Mouse (Mus musculus): Measurements from ENCODE around the gene Pdlim4. TPM values are rescaled to one million over a fixed set of nuclear protein-coding genes. Genes with fewer than 3 reads are reported as not detected.
A peak's percentile ranks its signal among the peaks of the same experiment; 100 is the strongest.

The Pdlim4 gene
- polyA plus RNA-seq, 1 experiment from 2014 or later = 63.7 TPM

- Histone ChIP-seq H3K27ac (ENCODE audit: low read length) (no peak overlapping the region), H3K9ac (ENCODE audit: low read length) (no peak overlapping the region), H3K27me3 (ENCODE audit: control insufficient read depth, insufficient read depth, low read length) (no peaks in the 10 kb centered on the region), H3K36me3 (ENCODE audit: control insufficient read depth, insufficient read depth, low read length) (no peaks in the 10 kb centered on the region), H3K9me3 (replicated peaks; ENCODE audit: control insufficient read depth, low read length) (no peaks in the 10 kb centered on the region), H3K4me2 (ENCODE audit: low read depth, low read length) (no peak overlapping the region), H3K4me1 (ENCODE audit: control insufficient read depth, insufficient read depth, low read length) (peaks cover 45% of the 10 kb centered on the region), H3K4me3 (replicated peaks; ENCODE audit: low read length) (no peak overlapping the region)
- ATAC-seq (ENCODE audit: insufficient read depth, low FRiP score) = no peak
- WGBS = 83% methylated on average over 7 of the region's 7 CpGs
Observed at GRCm38 (mm10) chr11:54111291-54111690, 42.5 kb upstream of the Pdlim4 start.

- no peak overlapping the region for H3K9ac ChIP-seq (ENCODE audit: low read length)
- 0 out of 2 replicates have a peak, but pooled peaks have one; percentile 4 for ATAC-seq (ENCODE audit: insufficient read depth, low FRiP score)
- 63% methylated on average over 5 of the region's 5 CpGs for WGBS
- peak overlapping the region; percentile 51 for H3K27ac ChIP-seq (ENCODE audit: low read length)
- H3K9me3 ChIP-seq (replicated peaks; ENCODE audit: control insufficient read depth, low read length) = no peaks in the 10 kb centered on the region
- H3K4me3 ChIP-seq (replicated peaks; ENCODE audit: low read length) = no peak overlapping the region
- H3K36me3 ChIP-seq (ENCODE audit: control insufficient read depth, insufficient read depth, low read length) = no peaks in the 10 kb centered on the region
- H3K27me3 ChIP-seq (ENCODE audit: control insufficient read depth, insufficient read depth, low read length) = no peaks in the 10 kb centered on the region
- peaks cover 41% of the 10 kb centered on the region for H3K4me1 ChIP-seq (ENCODE audit: control insufficient read depth, insufficient read depth, low read length)
- H3K4me2 ChIP-seq (ENCODE audit: low read depth, low read length) = no peak overlapping the region
Observed at GRCm38 (mm10) chr11:54108894-54109293, 40.1 kb upstream of the Pdlim4 start.

GRCm38 (mm10) chr11:54108131-54108530, 39.3 kb upstream of the Pdlim4 start:
- ATAC-seq (ENCODE audit: insufficient read depth, low FRiP score) = no peak
- H3K9me3 ChIP-seq (replicated peaks; ENCODE audit: control insufficient read depth, low read length) = no peaks in the 10 kb centered on the region

GRCm38 (mm10) chr11:54107239-54107638, 38.4 kb upstream of the Pdlim4 start:
- no peak overlapping the region for H3K4me2 ChIP-seq (ENCODE audit: low read depth, low read length)
- ATAC-seq (ENCODE audit: insufficient read depth, low FRiP score) = no peak
- no peaks in the 10 kb centered on the region for H3K9me3 ChIP-seq (replicated peaks; ENCODE audit: control insufficient read depth, low read length)
- H3K36me3 ChIP-seq (ENCODE audit: control insufficient read depth, insufficient read depth, low read length) = no peaks in the 10 kb centered on the region
- H3K4me3 ChIP-seq (replicated peaks; ENCODE audit: low read length) = no peak overlapping the region
- H3K27ac ChIP-seq (ENCODE audit: low read length) = peak overlapping the region; percentile 35; the same call in 1 of the 2 replicates
- H3K27me3 ChIP-seq (ENCODE audit: control insufficient read depth, insufficient read depth, low read length) = no peaks in the 10 kb centered on the region
- H3K9ac ChIP-seq (ENCODE audit: low read length) = no peak overlapping the region
- WGBS = 72% methylated on average over 7 of the region's 7 CpGs
- H3K4me1 ChIP-seq (ENCODE audit: control insufficient read depth, insufficient read depth, low read length) = peaks cover 38% of the 10 kb centered on the region

More at GRCm38 (mm10) chr11:54108131-54108530, 39.3 kb upstream of the Pdlim4 start:
- peak overlapping the region; percentile 51; the same call in 1 of the 2 replicates for H3K27ac ChIP-seq (ENCODE audit: low read length)
- no peaks in the 10 kb centered on the region for H3K36me3 ChIP-seq (ENCODE audit: control insufficient read depth, insufficient read depth, low read length)
- 69% methylated on average over 3 of the region's 3 CpGs for WGBS
- peaks cover 38% of the 10 kb centered on the region for H3K4me1 ChIP-seq (ENCODE audit: control insufficient read depth, insufficient read depth, low read length)
- H3K27me3 ChIP-seq (ENCODE audit: control insufficient read depth, insufficient read depth, low read length) = no peaks in the 10 kb centered on the region
- no peak overlapping the region; the same call in 1 of the 2 replicates for H3K9ac ChIP-seq (ENCODE audit: low read length)
- H3K4me2 ChIP-seq (ENCODE audit: low read depth, low read length) = no peak overlapping the region
- no peak overlapping the region for H3K4me3 ChIP-seq (replicated peaks; ENCODE audit: low read length)

DNA sequence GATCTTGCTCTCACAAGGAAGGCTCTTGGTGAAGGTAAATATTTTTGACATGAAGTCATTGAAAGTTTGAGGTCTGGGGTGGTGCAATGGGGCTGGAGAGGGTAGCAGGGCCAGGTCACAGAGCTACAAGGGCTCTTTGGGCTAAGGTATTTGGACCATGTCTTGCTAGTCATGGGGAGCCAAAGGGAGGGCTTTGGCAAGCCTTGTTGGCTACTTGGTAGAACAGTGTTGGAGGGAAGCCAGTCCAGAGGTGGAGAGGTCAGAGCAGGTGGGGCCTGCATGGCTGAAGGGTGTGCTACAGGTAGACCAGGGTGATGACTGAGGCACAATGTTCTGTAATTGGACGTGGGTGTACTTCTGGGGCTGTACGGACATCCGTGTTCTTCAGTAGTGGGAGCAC, 37.9 kb upstream of the Pdlim4 start:
- Histone ChIP-seq H3K36me3 (ENCODE audit: control insufficient read depth, insufficient read depth, low read length) (no peaks in the 10 kb centered on the region), H3K9ac (ENCODE audit: low read length) (no peak overlapping the region), H3K9me3 (replicated peaks; ENCODE audit: control insufficient read depth, low read length) (no peaks in the 10 kb centered on the region), H3K27ac (ENCODE audit: low read length) (peak overlapping the region; percentile 35; the same call in 1 of the 2 replicates), H3K4me3 (replicated peaks; ENCODE audit: low read length) (no peak overlapping the region), H3K4me1 (ENCODE audit: control insufficient read depth, insufficient read depth, low read length) (peaks cover 38% of the 10 kb centered on the region), H3K4me2 (ENCODE audit: low read depth, low read length) (no peak overlapping the region), H3K27me3 (ENCODE audit: control insufficient read depth, insufficient read depth, low read length) (no peaks in the 10 kb centered on the region)
- 94% methylated on average over 3 of the region's 3 CpGs for WGBS
- no peak; the same call in 1 of the 2 replicates for ATAC-seq (ENCODE audit: insufficient read depth, low FRiP score)

DNA sequence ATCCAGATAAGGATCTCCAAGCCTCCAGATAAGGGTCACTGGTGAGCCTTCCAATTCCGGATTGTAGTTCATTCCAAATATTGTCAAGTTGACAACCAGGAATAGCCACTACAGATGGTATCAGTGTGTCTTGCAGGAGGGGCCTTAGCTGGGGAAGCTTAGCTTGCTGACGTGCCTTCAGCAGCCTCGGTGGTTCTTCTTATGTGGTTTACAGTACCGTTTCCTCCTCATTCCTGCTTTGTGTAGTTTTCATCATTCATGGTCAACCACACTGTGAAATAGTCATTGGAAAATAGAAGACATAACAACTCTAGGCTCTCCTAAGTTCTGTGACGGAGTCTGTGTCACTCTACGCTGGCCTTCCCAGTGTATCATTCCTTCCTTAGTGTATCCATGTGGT, 36.2 kb upstream of the Pdlim4 start:
- Histone ChIP-seq H3K9me3 (replicated peaks; ENCODE audit: control insufficient read depth, low read length) (no peaks in the 10 kb centered on the region), H3K9ac (ENCODE audit: low read length) (no peak overlapping the region)
- ATAC-seq (ENCODE audit: insufficient read depth, low FRiP score) = no peak

DNA sequence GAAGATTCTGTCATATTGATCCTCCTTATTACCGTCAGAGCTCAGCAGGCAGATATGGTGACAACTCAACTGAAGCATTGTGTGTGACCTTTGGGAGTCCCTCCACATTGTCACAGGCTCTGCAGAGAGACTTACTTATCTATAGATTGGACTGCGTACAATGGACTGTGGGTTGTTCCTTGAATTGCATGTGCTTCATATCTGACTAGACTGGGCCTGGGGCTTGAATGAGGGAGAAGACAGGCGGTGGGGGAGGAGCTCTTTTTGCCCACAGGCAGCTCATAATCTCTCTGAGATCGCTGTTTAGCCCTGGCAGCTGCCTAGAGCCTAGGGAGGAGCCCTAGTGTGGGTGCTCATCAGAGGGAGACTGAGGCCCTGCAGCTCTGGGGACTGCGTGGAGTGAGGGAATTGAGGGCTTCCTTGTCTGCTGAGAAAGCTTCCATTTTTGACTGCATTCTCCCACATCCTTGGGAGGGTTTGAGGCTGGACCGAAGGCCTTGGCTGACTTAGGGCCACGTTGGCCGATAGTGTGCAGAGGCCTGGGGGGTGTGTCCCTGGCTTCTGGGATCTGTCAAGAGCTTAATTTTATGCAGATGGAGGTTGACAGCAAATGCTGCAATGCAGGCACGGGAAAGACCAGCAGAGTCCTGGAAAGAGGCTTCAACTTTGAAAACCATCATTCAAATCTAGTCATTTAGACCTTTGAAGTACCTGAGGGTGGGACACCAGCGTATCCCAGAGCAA, 34.1 kb upstream of the Pdlim4 start:
- Histone ChIP-seq H3K9me3 (replicated peaks; ENCODE audit: control insufficient read depth, low read length) (no peaks in the 10 kb centered on the region), H3K4me1 (ENCODE audit: control insufficient read depth, insufficient read depth, low read length) (peaks cover 32% of the 10 kb centered on the region), H3K27me3 (ENCODE audit: control insufficient read depth, insufficient read depth, low read length) (no peaks in the 10 kb centered on the region), H3K27ac (ENCODE audit: low read length) (peak overlapping the region; percentile 61), H3K4me3 (replicated peaks; ENCODE audit: low read length) (no peak overlapping the region), H3K4me2 (ENCODE audit: low read depth, low read length) (peak overlapping the region; percentile 22; the same call in 1 of the 2 replicates), H3K9ac (ENCODE audit: low read length) (no peak overlapping the region), H3K36me3 (ENCODE audit: control insufficient read depth, insufficient read depth, low read length) (no peaks in the 10 kb centered on the region)
- ATAC-seq (ENCODE audit: insufficient read depth, low FRiP score) = no peak
- 58% methylated on average over 10 of the region's 10 CpGs for WGBS

More for the DNA sequence above, 36.2 kb upstream of the Pdlim4 start:
- no peaks in the 10 kb centered on the region for H3K36me3 ChIP-seq (ENCODE audit: control insufficient read depth, insufficient read depth, low read length)
- no peak overlapping the region for H3K27ac ChIP-seq (ENCODE audit: low read length)
- no peak overlapping the region for H3K4me3 ChIP-seq (replicated peaks; ENCODE audit: low read length)
- no peak overlapping the region for H3K4me2 ChIP-seq (ENCODE audit: low read depth, low read length)
- peaks cover 45% of the 10 kb centered on the region for H3K4me1 ChIP-seq (ENCODE audit: control insufficient read depth, insufficient read depth, low read length)
- H3K27me3 ChIP-seq (ENCODE audit: control insufficient read depth, insufficient read depth, low read length) = no peaks in the 10 kb centered on the region
- WGBS = 89% methylated on average over 6 of the region's 6 CpGs

DNA sequence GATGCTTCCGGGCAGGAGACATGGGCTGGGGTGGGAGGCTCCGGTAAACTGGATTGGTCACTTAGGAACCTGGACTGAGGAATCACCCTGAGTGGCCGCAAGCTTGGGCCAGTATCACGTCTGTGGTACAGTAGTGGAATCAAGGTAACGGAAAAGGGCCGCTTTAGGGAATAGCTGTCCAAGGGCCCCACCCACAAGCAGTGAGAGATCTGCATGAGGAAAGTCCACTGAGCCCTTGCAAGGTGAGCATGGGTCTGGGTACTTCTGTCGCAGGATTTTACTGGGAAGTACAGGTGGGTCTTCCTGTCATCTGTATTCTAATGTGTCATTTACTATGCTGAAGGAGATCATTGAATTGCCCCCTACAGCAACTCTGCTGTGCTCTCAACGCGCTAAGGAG, 32.9 kb upstream of the Pdlim4 start:
- Histone ChIP-seq H3K4me3 (replicated peaks; ENCODE audit: low read length) (peak overlapping the region; percentile 64), H3K27ac (ENCODE audit: low read length) (no peak overlapping the region), H3K36me3 (ENCODE audit: control insufficient read depth, insufficient read depth, low read length) (no peaks in the 10 kb centered on the region), H3K4me2 (ENCODE audit: low read depth, low read length) (peak overlapping the region; percentile 88), H3K27me3 (ENCODE audit: control insufficient read depth, insufficient read depth, low read length) (no peaks in the 10 kb centered on the region), H3K9me3 (replicated peaks; ENCODE audit: control insufficient read depth, low read length) (no peaks in the 10 kb centered on the region), H3K9ac (ENCODE audit: low read length) (peak overlapping the region; percentile 76), H3K4me1 (ENCODE audit: control insufficient read depth, insufficient read depth, low read length) (peaks cover 29% of the 10 kb centered on the region)
- 70% methylated on average over 9 of the region's 9 CpGs for WGBS
- no peak for ATAC-seq (ENCODE audit: insufficient read depth, low FRiP score)

DNA sequence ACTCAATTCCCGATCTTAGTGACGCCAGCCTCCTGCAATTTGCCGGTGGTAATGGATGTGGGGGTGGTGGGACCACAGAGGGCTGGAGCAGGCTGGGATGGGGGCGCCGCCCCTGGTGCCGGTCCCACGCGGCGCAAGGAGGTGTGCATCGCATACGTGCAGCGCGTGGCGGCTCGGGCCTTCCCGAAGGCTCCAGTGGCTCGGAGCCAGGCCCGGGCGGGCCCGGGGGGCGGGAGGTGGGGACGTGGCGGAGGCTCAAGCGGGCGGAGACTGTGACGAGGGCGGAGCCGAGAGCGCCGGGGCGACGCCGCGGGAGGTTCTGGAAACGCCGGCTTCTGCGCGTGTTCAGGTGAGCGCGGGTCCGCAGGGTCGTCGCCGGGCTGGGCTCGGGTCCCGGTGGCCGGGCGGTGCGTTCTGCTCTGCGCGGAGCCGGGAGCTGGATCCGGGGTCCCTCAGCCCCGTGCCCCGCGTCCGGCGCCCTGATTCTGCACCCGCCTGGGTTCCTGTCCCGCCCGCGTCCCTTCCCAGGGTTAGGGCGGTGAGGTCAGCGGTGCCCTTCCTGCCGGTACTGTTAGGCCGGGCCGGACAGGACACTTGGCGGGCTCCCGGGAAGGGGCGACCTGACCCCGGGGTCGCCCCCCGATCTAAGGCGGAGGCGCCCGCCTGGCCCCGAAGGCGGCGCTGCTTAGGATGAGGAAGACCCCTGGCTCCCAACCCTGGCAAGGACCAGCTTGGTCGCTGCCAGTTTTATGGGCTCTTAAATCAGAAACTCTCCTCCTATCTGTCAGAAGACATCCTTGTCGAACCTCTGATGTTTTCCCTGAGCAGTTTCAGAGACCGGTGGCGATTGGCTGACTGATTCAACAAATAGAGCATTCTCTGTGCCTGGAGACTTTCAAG, 32.1 kb upstream of the Pdlim4 start:
- Histone ChIP-seq H3K4me1 (ENCODE audit: control insufficient read depth, insufficient read depth, low read length) (peaks cover 28% of the 10 kb centered on the region), H3K27ac (ENCODE audit: low read length) (peak overlapping the region; percentile 42; the same call in 1 of the 2 replicates), H3K36me3 (ENCODE audit: control insufficient read depth, insufficient read depth, low read length) (no peaks in the 10 kb centered on the region), H3K4me3 (replicated peaks; ENCODE audit: low read length) (peak overlapping the region; percentile 64), H3K9ac (ENCODE audit: low read length) (peak overlapping the region; percentile 76), H3K4me2 (ENCODE audit: low read depth, low read length) (peak overlapping the region; percentile 88), H3K27me3 (ENCODE audit: control insufficient read depth, insufficient read depth, low read length) (no peaks in the 10 kb centered on the region), H3K9me3 (replicated peaks; ENCODE audit: control insufficient read depth, low read length) (no peaks in the 10 kb centered on the region)
- 1% methylated on average over 78 of the region's 83 CpGs for WGBS
- ATAC-seq (ENCODE audit: insufficient read depth, low FRiP score) = peak; percentile 92
